Mouse (Mus musculus): ENCODE data around the gene Snca. TPM values are rescaled to one million over a fixed set of nuclear protein-coding genes. Genes with fewer than 3 reads are reported as not detected.

Snca gene
- 0.21 and 0.61 TPM in 2 replicates for polyA plus RNA-seq (2012; rRNA removed)

GRCm38 (mm10) chr6:60829282-60829891, at the start of gene Snca:
Gene Snca (minus strand): TSS chr6:60829855.

Other genes with a start within 250 kb of the Snca start
- 4.2 and 4.5 TPM in 2 replicates for gene Mmrn1, start 95.1 kb upstream of the Snca start, polyA plus RNA-seq (2012; rRNA removed)